Mouse (Mus musculus): ENCODE measurements at regions not wholly inside any gene's neighbourhood (a gene's known extent, or its start where the extent isn't known, plus 50 kb on each side); places are given as distances from the start of the nearest gene placed in this dataset.
A peak's percentile ranks its signal among the peaks of the same experiment; 100 is the strongest.

- no peak for DNase-seq (ENCODE audit: low read depth, low spot score)
- WGBS = 65% methylated on average over 13 of the region's 13 CpGs
Measured at GRCm38 (mm10) chr8:118034051-118034450, 232.3 kb upstream of the Mphosph6 start.

GRCm38 (mm10) chr8:118031406-118031805 lies 229.7 kb upstream of the Mphosph6 start:
- 59% methylated on average over 6 of the region's 6 CpGs for WGBS
- no peak for DNase-seq (ENCODE audit: low read depth, low spot score)

- DNase-seq (ENCODE audit: low read depth, low spot score) = no peak
- 79% methylated on average over 13 of the region's 13 CpGs for WGBS
Measured at GRCm38 (mm10) chr8:118028061-118028850, 226.5 kb upstream of the Mphosph6 start.

- WGBS = 85% methylated on average over 1 of the region's 1 CpGs
- no peak for DNase-seq (ENCODE audit: low read depth, low spot score)
Measured at GRCm38 (mm10) chr8:118023451-118023850, 221.7 kb upstream of the Mphosph6 start.

- no peak for DNase-seq (ENCODE audit: low read depth, low spot score)
- 31% methylated on average over 3 of the region's 3 CpGs for WGBS
Measured at GRCm38 (mm10) chr8:118021978-118022377, 220.2 kb upstream of the Mphosph6 start.

GRCm38 (mm10) chr8:118017261-118017660 lies 215.5 kb upstream of the Mphosph6 start:
- DNase-seq (ENCODE audit: low read depth, low spot score) = no peak
- 34% methylated on average over 6 of the region's 6 CpGs for WGBS

GRCm38 (mm10) chr8:118005186-118005585 lies 203.4 kb upstream of the Mphosph6 start:
- no peak for DNase-seq (ENCODE audit: low read depth, low spot score)
- WGBS = 56% methylated on average over 2 of the region's 2 CpGs

- no peak for DNase-seq (ENCODE audit: low read depth, low spot score)
- 46% methylated on average over 7 of the region's 7 CpGs for WGBS
Measured at GRCm38 (mm10) chr8:118004391-118004851, 202.7 kb upstream of the Mphosph6 start.

GRCm38 (mm10) chr8:118001138-118001537 lies 199.4 kb upstream of the Mphosph6 start:
- DNase-seq (ENCODE audit: low read depth, low spot score) = no peak
- 79% methylated on average over 10 of the region's 10 CpGs for WGBS

GRCm38 (mm10) chr8:117991826-117992225 lies 190.1 kb upstream of the Mphosph6 start:
- no peak for DNase-seq (ENCODE audit: low read depth, low spot score)
- 80% methylated on average over 7 of the region's 7 CpGs for WGBS

- whole genome bisulfite sequencing = 54% methylated on average over 5 of the region's 5 CpGs
- no peak for DNase-seq (ENCODE audit: low read depth, low spot score)
Measured at GRCm38 (mm10) chr8:117988781-117989180, 187.0 kb upstream of the Mphosph6 start.

- WGBS = 85% methylated on average over 5 of the region's 5 CpGs
- DNase-seq (ENCODE audit: low read depth, low spot score) = no peak
Measured at GRCm38 (mm10) chr8:117968306-117968705, 166.6 kb upstream of the Mphosph6 start.

GRCm38 (mm10) chr8:117966556-117966955 lies 164.8 kb upstream of the Mphosph6 start:
- DNase-seq (ENCODE audit: low read depth, low spot score) = no peak
- WGBS = 81% methylated on average over 5 of the region's 5 CpGs

GRCm38 (mm10) chr8:117963426-117963825 lies 161.7 kb upstream of the Mphosph6 start:
- DNase-seq (ENCODE audit: low read depth, low spot score) = no peak
- 87% methylated on average over 13 of the region's 13 CpGs for WGBS

- DNase-seq (ENCODE audit: low read depth, low spot score) = no peak
- WGBS = 78% methylated on average over 8 of the region's 8 CpGs
Measured at GRCm38 (mm10) chr8:117962666-117963065, 160.9 kb upstream of the Mphosph6 start.

GRCm38 (mm10) chr8:117959501-117959900 lies 157.8 kb upstream of the Mphosph6 start:
- WGBS = 73% methylated on average over 8 of the region's 8 CpGs

GRCm38 (mm10) chr8:117958914-117959313 lies 157.2 kb upstream of the Mphosph6 start:
- 38% methylated on average over 3 of the region's 3 CpGs for WGBS
- no peak for DNase-seq (ENCODE audit: low read depth, low spot score)

More at GRCm38 (mm10) chr8:117959501-117959900, 157.8 kb upstream of the Mphosph6 start:
- no peak for DNase-seq (ENCODE audit: low read depth, low spot score)

- no peak for DNase-seq (ENCODE audit: low read depth, low spot score)
- WGBS = 42% methylated on average over 5 of the region's 5 CpGs
Measured at GRCm38 (mm10) chr8:117951656-117952055, 149.9 kb upstream of the Mphosph6 start.

GRCm38 (mm10) chr8:117946540-117946939 lies 144.8 kb upstream of the Mphosph6 start:
- DNase-seq (ENCODE audit: low read depth, low spot score) = no peak
- 58% methylated on average over 3 of the region's 3 CpGs for WGBS

GRCm38 (mm10) chr8:117934566-117935094 lies 132.9 kb upstream of the Mphosph6 start:
- WGBS = 94% methylated on average over 16 of the region's 16 CpGs
- DNase-seq (ENCODE audit: low read depth, low spot score) = no peak

GRCm38 (mm10) chr8:117930687-117931086 lies 128.9 kb upstream of the Mphosph6 start:
- DNase-seq (ENCODE audit: low read depth, low spot score) = peak; percentile 25
- WGBS = 54% methylated on average over 6 of the region's 6 CpGs

All from large intestine, adult 2 months (tissue).